Mouse (Mus musculus): ENCODE measurements around the gene Ube2b.

- TF ChIP-seq EP300 (IDR thresholded peaks at IDR 0.05; ENCODE audit: low read depth): no peak
- TF ChIP-seq CTCF (IDR thresholded peaks at IDR 0.05; ENCODE audit: low read depth): no peak
Observed at GRCm38 (mm10) chr11:52018217-52018616, 17.7 kb upstream of the Ube2b start.
